Mouse (Mus musculus) forebrain, embryonic 16.5 days (tissue): ENCODE data around the gene Wipf3. TPM values are rescaled to one million over a fixed set of nuclear protein-coding genes. Genes with fewer than 3 reads are reported as not detected.
A peak's percentile ranks its signal among the peaks of the same experiment; 100 is the strongest.

Experiments
- ATAC-seq: fragments of 200-750 bp; cut with Nextera tagmentation; 2 replicates; pipeline ENCODE4 v1.8.0; 2017; ENCODE audit warnings: mild to moderate bottlenecking, moderate library complexity
- H3K27ac ChIP-seq: fragments of 300-500 bp; sonication (generic); 2 replicates; pipeline ENCODE4 v1.5.1; 2014; ENCODE audit warnings: low read length, control low read depth
- H3K27me3 ChIP-seq: fragments of 300-500 bp; sonication (generic); replicated peaks from 2 replicates; pipeline ENCODE4 v1.6.1; 2014; ENCODE audit warnings: low read length; ENCODE audit not compliant: control insufficient read depth, insufficient read depth
- H3K36me3 ChIP-seq: fragments of 300-500 bp; sonication (generic); 2 replicates; pipeline ENCODE4 v1.6.1; 2014; ENCODE audit not compliant: control insufficient read depth, insufficient read depth
- H3K4me1 ChIP-seq: fragments of 300-500 bp; sonication (generic); replicated peaks from 2 replicates; pipeline ENCODE4 v1.6.1; 2014; ENCODE audit warnings: low read length; ENCODE audit not compliant: control insufficient read depth, insufficient read depth
- H3K4me2 ChIP-seq: fragments of 300-500 bp; sonication (generic); 2 replicates; pipeline ENCODE4 v1.6.1; 2014; ENCODE audit warnings: mild to moderate bottlenecking, low read length, control low read depth
- H3K4me3 ChIP-seq: fragments of 300-500 bp; sonication (generic); replicated peaks from 2 replicates; pipeline ENCODE4 v1.5.1; 2014; ENCODE audit warnings: mild to moderate bottlenecking, low read length, control low read depth
- H3K9ac ChIP-seq: fragments of 300-500 bp; sonication (generic); replicated peaks from 2 replicates; pipeline ENCODE4 v1.6.1; 2014; ENCODE audit warnings: low read depth, low read length, control low read depth
- H3K9me3 ChIP-seq: fragments of 300-500 bp; sonication (generic); 2 replicates; pipeline ENCODE4 v1.6.1; 2016; ENCODE audit warnings: low read length; ENCODE audit not compliant: control insufficient read depth
- WGBS: fragments of 180-500 bp; shearing (Covaris S2); extraction: QIAGEN DNeasy Blood & Tissue Kit; methylation state at CpG from one replicate; pipeline ENCODE4 v1.1.7; 2014; 5-methylcytosine and 5-hydroxymethylcytosine counted together
- polyA plus RNA-seq: library from polyadenylated mRNA; unstranded; fragments of >200 nt; fragmentation: Nextera tagmentation; extraction: Ambion mirVana; gene quantifications from 2 replicates; pipeline ENCODE4 v1.2.1, GENCODE M21; 2015

The Wipf3 gene
- polyA plus RNA-seq, 1 experiment from 2014 or later = 5.5 TPM

DNA sequence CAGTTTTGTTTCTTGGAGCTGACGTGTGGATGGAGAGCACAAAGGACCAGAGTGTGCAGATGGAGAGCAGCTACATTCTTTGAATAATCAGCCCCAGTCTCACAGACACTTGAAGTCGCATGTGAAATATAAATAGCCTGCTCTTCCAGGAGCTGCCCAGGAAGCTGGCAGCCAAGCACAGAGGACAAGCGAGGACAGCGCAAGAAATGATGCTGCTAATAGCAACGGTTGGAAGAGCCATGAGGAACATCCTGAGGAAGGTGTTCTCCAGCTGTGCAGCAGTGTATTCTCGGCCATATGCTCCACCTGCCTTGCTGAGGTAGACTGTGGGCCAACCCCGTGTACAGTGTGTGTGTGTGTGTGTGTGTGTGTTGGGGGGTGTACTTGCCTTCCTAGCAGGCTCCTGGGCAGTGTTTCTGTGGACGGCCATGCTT lies 101.7 kb downstream of the Wipf3 start:
- Histone ChIP-seq H3K4me1 (peaks cover 7% of the 10 kb centered on the region), H3K27me3 (no peaks in the 10 kb centered on the region), H3K27ac (peak overlapping the region; percentile 65), H3K4me2 (no peak overlapping the region), H3K9ac (no peak overlapping the region), H3K36me3 (no peaks in the 10 kb centered on the region), H3K9me3 (no peaks in the 10 kb centered on the region), H3K4me3 (no peak overlapping the region)
- peak; percentile 88 for ATAC-seq
- WGBS = 43% methylated on average over 8 of the region's 8 CpGs

GRCm38 (mm10) chr6:54535485-54535884 lies 106.1 kb downstream of the Wipf3 start:
- Histone ChIP-seq H3K4me3 (no peak overlapping the region), H3K36me3 (no peaks in the 10 kb centered on the region), H3K27me3 (no peaks in the 10 kb centered on the region), H3K27ac (no peak overlapping the region), H3K4me1 (peaks cover 32% of the 10 kb centered on the region), H3K4me2 (no peak overlapping the region), H3K9me3 (no peaks in the 10 kb centered on the region), H3K9ac (no peak overlapping the region)
- no peak for ATAC-seq
- WGBS = 89% methylated on average over 4 of the region's 4 CpGs

DNA sequence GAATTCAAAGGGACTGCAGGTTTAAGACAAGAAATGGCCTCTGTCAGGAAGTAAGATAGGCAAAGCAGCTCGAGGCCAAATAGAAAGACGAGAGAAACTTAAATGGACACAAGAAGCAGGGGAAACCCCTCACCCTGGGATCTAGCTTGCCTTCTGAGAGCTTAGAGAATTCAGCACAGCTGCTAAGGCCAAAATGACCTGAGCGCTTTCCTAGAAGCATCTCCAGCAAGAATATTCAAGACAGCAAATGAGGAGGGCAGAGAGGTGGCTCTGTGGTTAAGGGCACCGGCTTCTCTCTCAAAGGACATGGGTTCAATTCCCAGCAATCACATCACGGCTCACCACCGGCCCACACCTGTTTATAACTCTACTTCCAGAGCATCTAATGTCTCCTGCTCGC lies 107.7 kb downstream of the Wipf3 start:
- Histone ChIP-seq H3K9ac (no peak overlapping the region), H3K27ac (no peak overlapping the region), H3K36me3 (no peaks in the 10 kb centered on the region), H3K9me3 (no peaks in the 10 kb centered on the region), H3K4me3 (no peak overlapping the region), H3K4me1 (peaks cover 27% of the 10 kb centered on the region), H3K4me2 (no peak overlapping the region), H3K27me3 (no peaks in the 10 kb centered on the region)
- ATAC-seq = no peak
- WGBS = 84% methylated on average over 7 of the region's 7 CpGs

- WGBS = 7% methylated on average over 3 of the region's 3 CpGs
- no peaks in the 10 kb centered on the region for H3K9me3 ChIP-seq
- H3K27ac ChIP-seq = peak overlapping the region; percentile 52
- no peak overlapping the region for H3K9ac ChIP-seq
- peak; percentile 74 for ATAC-seq
- H3K36me3 ChIP-seq = peaks cover 5% of the 10 kb centered on the region; the same call in 1 of the 2 replicates
- H3K27me3 ChIP-seq = no peaks in the 10 kb centered on the region
- H3K4me1 ChIP-seq = peaks cover 30% of the 10 kb centered on the region
- H3K4me2 ChIP-seq = no peak overlapping the region
- no peak overlapping the region for H3K4me3 ChIP-seq
These were observed 109.4 kb downstream of the Wipf3 start for GRCm38 (mm10) chr6:54538773-54539173.

DNA sequence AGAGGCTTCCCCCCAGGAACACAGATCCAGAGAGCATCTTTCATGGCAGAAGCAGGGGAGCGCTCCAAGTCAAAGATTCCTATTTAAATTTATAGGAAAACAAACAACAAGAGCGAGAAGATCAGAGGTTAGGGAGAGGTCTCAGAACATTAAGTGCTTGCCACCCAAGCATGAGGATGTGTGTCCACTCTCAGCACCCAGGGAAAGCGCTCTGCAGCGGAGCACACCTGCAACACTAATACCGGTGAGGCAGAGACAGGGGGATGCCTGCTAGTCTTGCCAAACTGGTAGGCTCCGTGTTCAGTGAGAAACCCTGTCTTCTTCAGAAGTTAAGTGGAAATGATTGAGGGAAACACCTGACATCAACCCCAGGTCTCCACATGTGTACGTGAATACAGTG lies 110.0 kb downstream of the Wipf3 start:
- H3K27me3 ChIP-seq = no peaks in the 10 kb centered on the region
- 62% methylated on average over 7 of the region's 7 CpGs for WGBS
- no peaks in the 10 kb centered on the region for H3K9me3 ChIP-seq
- no peak overlapping the region for H3K9ac ChIP-seq
- ATAC-seq = no peak
- peaks cover 30% of the 10 kb centered on the region for H3K4me1 ChIP-seq
- no peak overlapping the region for H3K4me2 ChIP-seq
- H3K36me3 ChIP-seq = peaks cover 5% of the 10 kb centered on the region; the same call in 1 of the 2 replicates
- no peak overlapping the region for H3K27ac ChIP-seq
- H3K4me3 ChIP-seq = no peak overlapping the region

GRCm38 (mm10) chr6:54540252-54540887 lies 111.0 kb downstream of the Wipf3 start:
- Histone ChIP-seq H3K36me3 (peaks cover 5% of the 10 kb centered on the region; the same call in 1 of the 2 replicates), H3K27ac (no peak overlapping the region), H3K9ac (no peak overlapping the region), H3K4me1 (peaks cover 30% of the 10 kb centered on the region), H3K4me2 (no peak overlapping the region), H3K27me3 (no peaks in the 10 kb centered on the region), H3K4me3 (no peak overlapping the region), H3K9me3 (no peaks in the 10 kb centered on the region)
- 38% methylated on average over 9 of the region's 9 CpGs for WGBS
- ATAC-seq = no peak

- peak overlapping the region; percentile 30; the same call in 1 of the 2 replicates for H3K27ac ChIP-seq
- H3K4me2 ChIP-seq = no peak overlapping the region
- H3K4me1 ChIP-seq = peaks cover 30% of the 10 kb centered on the region
- H3K36me3 ChIP-seq = peaks cover 5% of the 10 kb centered on the region; the same call in 1 of the 2 replicates
- no peak overlapping the region for H3K9ac ChIP-seq
- no peaks in the 10 kb centered on the region for H3K9me3 ChIP-seq
- no peak overlapping the region for H3K4me3 ChIP-seq
- H3K27me3 ChIP-seq = no peaks in the 10 kb centered on the region
- no peak for ATAC-seq
- 63% methylated on average over 7 of the region's 7 CpGs for WGBS
These were observed 113.4 kb downstream of the Wipf3 start for GRCm38 (mm10) chr6:54542836-54543235.

DNA sequence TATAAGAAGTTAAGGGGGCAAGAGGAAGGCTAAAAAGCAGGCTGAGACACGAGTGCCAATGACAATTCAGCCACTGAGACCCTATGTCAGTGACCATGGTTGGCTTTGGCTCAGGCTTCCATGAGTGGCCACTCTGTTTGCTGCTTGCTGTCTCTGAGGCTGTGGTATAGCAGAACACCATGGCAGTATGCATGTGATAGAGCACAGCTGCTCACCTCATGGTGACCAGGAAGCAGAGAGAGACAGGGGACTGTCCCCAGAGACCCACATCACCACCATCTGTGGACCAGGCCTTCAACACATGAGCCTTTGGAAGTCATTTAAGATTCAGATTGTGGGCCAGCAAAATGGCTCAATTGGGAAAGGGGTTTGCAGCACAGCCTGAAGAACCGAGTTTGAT lies 114.2 kb downstream of the Wipf3 start:
- Histone ChIP-seq H3K9ac (no peak overlapping the region), H3K9me3 (no peaks in the 10 kb centered on the region), H3K36me3 (peaks cover 5% of the 10 kb centered on the region; the same call in 1 of the 2 replicates), H3K4me3 (no peak overlapping the region), H3K27ac (no peak overlapping the region), H3K4me2 (no peak overlapping the region), H3K4me1 (peaks cover 31% of the 10 kb centered on the region), H3K27me3 (no peaks in the 10 kb centered on the region)
- 98% methylated on average over 2 of the region's 2 CpGs for WGBS
- no peak for ATAC-seq

GRCm38 (mm10) chr6:54548314-54549019 lies 119.1 kb downstream of the Wipf3 start:
- H3K27me3 ChIP-seq = no peaks in the 10 kb centered on the region
- no peak for ATAC-seq
- H3K4me2 ChIP-seq = no peak overlapping the region
- H3K36me3 ChIP-seq = peaks cover 3% of the 10 kb centered on the region; the same call in 1 of the 2 replicates
- WGBS = 33% methylated on average over 13 of the region's 13 CpGs
- H3K9me3 ChIP-seq = no peaks in the 10 kb centered on the region
- no peak overlapping the region for H3K9ac ChIP-seq
- H3K27ac ChIP-seq = no peak overlapping the region
- H3K4me3 ChIP-seq = no peak overlapping the region
- H3K4me1 ChIP-seq = peaks cover 29% of the 10 kb centered on the region
